Mouse (Mus musculus): ENCODE data around the gene Sap30l. TPM values are rescaled to one million over a fixed set of nuclear protein-coding genes. Genes with fewer than 3 reads are reported as not detected.
"Not testable (repeated sequence)": the region's sequence is repeated elsewhere in the genome, so short reads cannot be mapped to it uniquely, and the experiment has no call there.

Gene Sap30l
- total RNA-seq, 1 experiment: 29.2 TPM

- Histone ChIP-seq H3K4me1 (ENCODE audit: control insufficient read depth in 2 of 2, insufficient read depth in 2 of 2, low read length in 2 of 2, poor library complexity in 1 of 2) (peaks cover 1 to 3% of the 10 kb centered on the region in 2 experiments; a peak in 1 of 4 replicates), H3K27ac (ENCODE audit: insufficient read depth, low read depth, low read length, poor library complexity, severe bottlenecking) (no peak overlapping the region), H3K4me3 (ENCODE audit: insufficient read depth in 1 of 2, low read depth in 1 of 2, low read length in 2 of 2, poor library complexity in 1 of 2, severe bottlenecking in 1 of 2) (no peak overlapping the region), H3K9ac (ENCODE audit: insufficient read depth, low read depth, low read length, poor library complexity, severe bottlenecking) (no peak overlapping the region; the same call in 1 of the 2 replicates), H3K36me3 (ENCODE audit: control insufficient read depth, insufficient read depth, low read length, poor library complexity, severe bottlenecking) (no peaks in the 10 kb centered on the region), H3K9me3 (ENCODE audit: control insufficient read depth, insufficient read depth, low read depth, low read length) (no peaks in the 10 kb centered on the region)
- TF ChIP-seq ZNF384 (IDR thresholded peaks at IDR 0.05; ENCODE audit: low read depth, low read length): no peak
- no peak for TF ChIP-seq CHD2 (IDR thresholded peaks at IDR 0.05; ENCODE audit: low read depth, low read length)
- TF ChIP-seq HCFC1 (IDR thresholded peaks at IDR 0.05; ENCODE audit: borderline replicate concordance, insufficient read depth, low read length): no peak
- no peak for TF ChIP-seq ZC3H11A (IDR thresholded peaks at IDR 0.05; ENCODE audit: borderline replicate concordance, low read depth, low read length)
- no peak for TF ChIP-seq MAFK (IDR thresholded peaks at IDR 0.05; ENCODE audit: insufficient read depth, low read depth, low read length)
- DNase-seq (ENCODE audit: low read depth, low spot score): no peak
- in situ Hi-C loops (cut with MboI; ENCODE audit: low sequenced_read_pairs in 2 of 2, unreplicated experiment in 2 of 2): no loop called here
These were observed 39.5 kb downstream of the Sap30l start for GRCm38 (mm10) chr11:57840986-57841385.

GRCm38 (mm10) chr11:57841391-57841790, 40.0 kb downstream of the Sap30l start:
- Histone ChIP-seq H3K36me3 (ENCODE audit: control insufficient read depth, insufficient read depth, low read length, poor library complexity, severe bottlenecking) (no peaks in the 10 kb centered on the region), H3K4me3 (ENCODE audit: insufficient read depth in 1 of 2, low read depth in 1 of 2, low read length in 2 of 2, poor library complexity in 1 of 2, severe bottlenecking in 1 of 2) (no peak overlapping the region), H3K4me1 (ENCODE audit: control insufficient read depth in 2 of 2, insufficient read depth in 2 of 2, low read length in 2 of 2, poor library complexity in 1 of 2) (peaks cover 1 to 3% of the 10 kb centered on the region in 2 experiments; a peak in 1 of 4 replicates), H3K27ac (ENCODE audit: insufficient read depth, low read depth, low read length, poor library complexity, severe bottlenecking) (no peak overlapping the region), H3K9me3 (ENCODE audit: control insufficient read depth, insufficient read depth, low read depth, low read length) (no peaks in the 10 kb centered on the region), H3K9ac (ENCODE audit: insufficient read depth, low read depth, low read length, poor library complexity, severe bottlenecking) (no peak overlapping the region)
- in situ Hi-C loops (cut with MboI; ENCODE audit: low sequenced_read_pairs in 2 of 2, unreplicated experiment in 2 of 2): no loop called here
- no peak for TF ChIP-seq ZNF384 (IDR thresholded peaks at IDR 0.05; ENCODE audit: low read depth, low read length)
- TF ChIP-seq MAFK (IDR thresholded peaks at IDR 0.05; ENCODE audit: insufficient read depth, low read depth, low read length): no peak
- no peak for TF ChIP-seq HCFC1 (IDR thresholded peaks at IDR 0.05; ENCODE audit: borderline replicate concordance, insufficient read depth, low read length)
- TF ChIP-seq CHD2 (IDR thresholded peaks at IDR 0.05; ENCODE audit: low read depth, low read length): no peak
- no peak for TF ChIP-seq ZC3H11A (IDR thresholded peaks at IDR 0.05; ENCODE audit: borderline replicate concordance, low read depth, low read length)
- no peak for DNase-seq (ENCODE audit: low read depth, low spot score)

- H3K9ac ChIP-seq (ENCODE audit: insufficient read depth, low read depth, low read length, poor library complexity, severe bottlenecking); H3K9me3 ChIP-seq (ENCODE audit: control insufficient read depth, insufficient read depth, low read depth, low read length); DNase-seq (ENCODE audit: low read depth, low spot score); in situ Hi-C loops (cut with MboI; ENCODE audit: low sequenced_read_pairs in 2 of 2, unreplicated experiment in 2 of 2); H3K36me3 ChIP-seq (ENCODE audit: control insufficient read depth, insufficient read depth, low read length, poor library complexity, severe bottlenecking); H3K4me3 ChIP-seq (ENCODE audit: insufficient read depth in 1 of 2, low read depth in 1 of 2, low read length in 2 of 2, poor library complexity in 1 of 2, severe bottlenecking in 1 of 2); H3K27ac ChIP-seq (ENCODE audit: insufficient read depth, low read depth, low read length, poor library complexity, severe bottlenecking): not testable (repeated sequence)
- H3K4me1 ChIP-seq (ENCODE audit: control insufficient read depth in 2 of 2, insufficient read depth in 2 of 2, low read length in 2 of 2, poor library complexity in 1 of 2): peaks cover 5 to 12% of the 10 kb centered on the region in 2 experiments; a peak in 3 of 4 replicates
These were observed 45.3 kb downstream of the Sap30l start for GRCm38 (mm10) chr11:57846421-57847363.

- Histone ChIP-seq H3K36me3 (ENCODE audit: control insufficient read depth, insufficient read depth, low read length, poor library complexity, severe bottlenecking) (no peaks in the 10 kb centered on the region), H3K9me3 (ENCODE audit: control insufficient read depth, insufficient read depth, low read depth, low read length) (no peaks in the 10 kb centered on the region), H3K4me3 (ENCODE audit: insufficient read depth in 1 of 2, low read depth in 1 of 2, low read length in 2 of 2, poor library complexity in 1 of 2, severe bottlenecking in 1 of 2) (no peak overlapping the region), H3K9ac (ENCODE audit: insufficient read depth, low read depth, low read length, poor library complexity, severe bottlenecking) (no peak overlapping the region), H3K27ac (ENCODE audit: insufficient read depth, low read depth, low read length, poor library complexity, severe bottlenecking) (no peak overlapping the region), H3K4me1 (ENCODE audit: control insufficient read depth in 2 of 2, insufficient read depth in 2 of 2, low read length in 2 of 2, poor library complexity in 1 of 2) (peaks cover 5 to 12% of the 10 kb centered on the region in 2 experiments; a peak in 3 of 4 replicates)
- in situ Hi-C loops (cut with MboI; ENCODE audit: low sequenced_read_pairs in 2 of 2, unreplicated experiment in 2 of 2): no loop called here
- TF ChIP-seq ZNF384 (IDR thresholded peaks at IDR 0.05; ENCODE audit: low read depth, low read length) (no peak), MAFK (IDR thresholded peaks at IDR 0.05; ENCODE audit: insufficient read depth, low read depth, low read length) (no peak), HCFC1 (IDR thresholded peaks at IDR 0.05; ENCODE audit: borderline replicate concordance, insufficient read depth, low read length) (no peak), CHD2 (IDR thresholded peaks at IDR 0.05; ENCODE audit: low read depth, low read length) (no peak), ZC3H11A (IDR thresholded peaks at IDR 0.05; ENCODE audit: borderline replicate concordance, low read depth, low read length) (no peak)
- no peak for DNase-seq (ENCODE audit: low read depth, low spot score)
These were observed 46.0 kb downstream of the Sap30l start for GRCm38 (mm10) chr11:57847396-57847795.
